Mouse (Mus musculus) midbrain, embryonic 16.5 days (tissue): ENCODE results near the gene Daam1. TPM values are rescaled to one million over a fixed set of nuclear protein-coding genes. Genes with fewer than 3 reads are reported as not detected.

ENCODE experiments used
- ATAC-seq: fragments of 200-750 bp; cut with Nextera tagmentation; 2 replicates; pipeline ENCODE4 v1.8.0; 2017; ENCODE audit warnings: moderate TSS enrichment
- H3K27ac ChIP-seq: fragments of 300-500 bp; sonication (generic); 2 replicates; pipeline ENCODE4 v1.5.1; 2014; ENCODE audit warnings: mild to moderate bottlenecking, low read length, mixed read lengths
- H3K27me3 ChIP-seq: fragments of 300-500 bp; sonication (generic); 2 replicates; pipeline ENCODE4 v1.6.1; 2014; ENCODE audit warnings: low read depth, low read length, mixed read lengths; ENCODE audit not compliant: control insufficient read depth, insufficient read depth
- H3K36me3 ChIP-seq: fragments of 300-500 bp; sonication (generic); 2 replicates; pipeline ENCODE4 v1.6.1; 2014; ENCODE audit warnings: mild to moderate bottlenecking, low read length, moderate library complexity, mixed read lengths; ENCODE audit not compliant: control insufficient read depth, insufficient read depth
- H3K4me1 ChIP-seq: fragments of 300-500 bp; sonication (generic); 2 replicates; pipeline ENCODE4 v1.6.1; 2014; ENCODE audit warnings: mild to moderate bottlenecking, low read length, mixed read lengths; ENCODE audit not compliant: control insufficient read depth, insufficient read depth
- H3K4me2 ChIP-seq: fragments of 300-500 bp; sonication (generic); 2 replicates; pipeline ENCODE4 v1.6.1; 2014; ENCODE audit warnings: mild to moderate bottlenecking, low read length, mixed read lengths
- H3K4me3 ChIP-seq: fragments of 300-500 bp; sonication (generic); 2 replicates; pipeline ENCODE4 v1.5.1; 2014; ENCODE audit warnings: low read depth, mild to moderate bottlenecking, low read length, moderate library complexity, mixed read lengths
- H3K9ac ChIP-seq: fragments of 300-500 bp; sonication (generic); 2 replicates; pipeline ENCODE4 v1.6.1; 2014; ENCODE audit warnings: low read depth, low read length, mixed read lengths
- H3K9me3 ChIP-seq: fragments of 300-500 bp; sonication (generic); replicated peaks from 2 replicates; pipeline ENCODE4 v1.6.1; 2014; ENCODE audit warnings: mild to moderate bottlenecking, low read length, mixed read lengths; ENCODE audit not compliant: control insufficient read depth, poor library complexity, severe bottlenecking
- WGBS: fragments of 180-500 bp; shearing (Covaris S2); extraction: QIAGEN DNeasy Blood & Tissue Kit; methylation state at CpG from one replicate; pipeline ENCODE4 v1.1.7; 2014; 5-methylcytosine and 5-hydroxymethylcytosine counted together
- polyA plus RNA-seq: library from polyadenylated mRNA; unstranded; fragments of >200 nt; fragmentation: Nextera tagmentation; extraction: Ambion mirVana; gene quantifications from 2 replicates; pipeline ENCODE4 v1.2.1, GENCODE M21; 2015

Daam1 gene
- polyA plus RNA-seq, 1 experiment from 2014 or later: 33.0 TPM

DNA sequence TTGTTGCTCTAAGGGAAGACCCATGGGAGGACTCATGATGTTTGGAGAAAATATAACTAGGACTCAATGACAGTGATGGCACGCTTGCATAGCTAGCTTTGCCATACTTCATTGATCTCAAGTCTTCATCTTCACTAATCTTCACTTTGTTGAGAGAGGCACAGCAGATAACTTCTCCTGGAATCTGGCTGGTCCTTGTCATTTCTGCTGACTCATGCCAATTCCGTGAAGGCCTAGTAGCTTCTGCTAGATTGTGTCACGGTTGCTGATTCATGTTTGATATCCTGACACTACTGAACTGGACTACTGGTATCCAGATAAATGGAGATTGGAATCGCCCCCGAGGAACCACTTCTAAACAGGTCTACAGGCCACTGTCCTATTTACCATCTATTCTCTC, 192.7 kb downstream of the Daam1 start:
- no peak overlapping the region for H3K4me2 ChIP-seq
- H3K27ac ChIP-seq: no peak overlapping the region
- no peaks in the 10 kb centered on the region for H3K27me3 ChIP-seq
- no peak for ATAC-seq
- 98% methylated on average over 5 of the region's 5 CpGs for WGBS
- H3K36me3 ChIP-seq: no peaks in the 10 kb centered on the region
- H3K4me3 ChIP-seq: no peak overlapping the region
- H3K9me3 ChIP-seq: no peaks in the 10 kb centered on the region
- no peak overlapping the region for H3K9ac ChIP-seq
- H3K4me1 ChIP-seq: no peaks in the 10 kb centered on the region

GRCm38 (mm10) chr12:72025275-72025795, 194.5 kb downstream of the Daam1 start:
- no peaks in the 10 kb centered on the region for H3K9me3 ChIP-seq
- WGBS: 31% methylated on average over 6 of the region's 6 CpGs
- H3K27ac ChIP-seq: no peak overlapping the region
- ATAC-seq: no peak; the same call in 1 of the 2 replicates
- no peak overlapping the region for H3K9ac ChIP-seq
- H3K4me3 ChIP-seq: no peak overlapping the region
- H3K4me2 ChIP-seq: no peak overlapping the region
- no peaks in the 10 kb centered on the region for H3K27me3 ChIP-seq
- no peaks in the 10 kb centered on the region for H3K36me3 ChIP-seq
- no peaks in the 10 kb centered on the region for H3K4me1 ChIP-seq

GRCm38 (mm10) chr12:72031171-72031570, 200.3 kb downstream of the Daam1 start:
- no peak overlapping the region for H3K9ac ChIP-seq
- 93% methylated on average over 5 of the region's 5 CpGs for whole genome bisulfite sequencing
- ATAC-seq: no peak
- no peaks in the 10 kb centered on the region for H3K27me3 ChIP-seq
- no peak overlapping the region for H3K27ac ChIP-seq
- H3K4me2 ChIP-seq: no peak overlapping the region
- no peaks in the 10 kb centered on the region for H3K9me3 ChIP-seq
- no peaks in the 10 kb centered on the region for H3K4me1 ChIP-seq
- H3K4me3 ChIP-seq: no peak overlapping the region
- H3K36me3 ChIP-seq: no peaks in the 10 kb centered on the region

DNA sequence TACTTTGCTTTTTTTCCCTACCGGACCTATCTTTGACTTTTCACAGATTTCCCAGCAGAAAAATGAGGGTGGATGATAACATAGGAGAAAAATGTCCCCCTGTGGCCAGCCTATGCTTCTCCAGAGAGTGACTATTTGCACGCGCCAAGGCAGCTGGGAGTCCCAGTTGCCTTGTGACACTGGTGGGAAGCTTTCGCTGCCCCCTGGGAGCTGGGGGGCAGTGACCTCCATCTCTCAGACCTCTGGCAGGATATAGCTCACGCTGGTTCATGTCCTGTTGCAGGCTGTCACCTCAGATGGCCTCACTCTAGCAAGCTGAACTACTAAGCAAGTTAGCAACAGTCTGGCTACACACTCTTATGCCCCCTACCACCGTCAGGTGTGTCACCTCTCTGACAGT, 200.9 kb downstream of the Daam1 start:
- Histone ChIP-seq H3K27me3 (no peaks in the 10 kb centered on the region), H3K4me2 (no peak overlapping the region), H3K27ac (no peak overlapping the region), H3K9me3 (no peaks in the 10 kb centered on the region), H3K4me1 (no peaks in the 10 kb centered on the region), H3K4me3 (no peak overlapping the region), H3K36me3 (no peaks in the 10 kb centered on the region), H3K9ac (no peak overlapping the region)
- ATAC-seq: no peak
- WGBS: 90% methylated on average over 6 of the region's 6 CpGs

- H3K9ac ChIP-seq: no peak overlapping the region
- no peak overlapping the region for H3K27ac ChIP-seq
- H3K4me2 ChIP-seq: no peak overlapping the region
- H3K36me3 ChIP-seq: no peaks in the 10 kb centered on the region
- no peak for ATAC-seq
- WGBS: 72% methylated on average over 9 of the region's 9 CpGs
- no peaks in the 10 kb centered on the region for H3K27me3 ChIP-seq
- no peaks in the 10 kb centered on the region for H3K9me3 ChIP-seq
- H3K4me3 ChIP-seq: no peak overlapping the region
- H3K4me1 ChIP-seq: no peaks in the 10 kb centered on the region
Measured at GRCm38 (mm10) chr12:72036097-72036661, 205.3 kb downstream of the Daam1 start.

DNA sequence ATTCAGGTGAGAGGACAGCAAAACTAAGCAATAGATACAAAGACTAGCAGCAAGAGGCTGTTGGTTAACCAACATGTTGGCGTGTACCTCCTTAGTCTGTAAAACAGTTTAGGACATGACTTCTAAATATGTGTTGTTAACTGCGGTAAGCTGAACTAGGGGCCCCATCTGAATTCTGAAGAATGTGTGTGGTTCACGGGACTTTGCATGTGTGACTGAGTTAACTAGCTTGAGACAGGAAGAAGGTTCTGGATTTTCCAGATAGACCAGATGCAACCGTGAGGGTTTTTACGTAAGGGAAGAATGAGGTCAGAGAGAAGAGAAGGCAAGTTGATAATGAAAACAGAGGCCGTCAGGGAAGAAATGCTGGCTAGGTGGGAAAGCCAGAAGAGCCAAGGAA, 206.2 kb downstream of the Daam1 start:
- Histone ChIP-seq H3K36me3 (no peaks in the 10 kb centered on the region), H3K9ac (no peak overlapping the region), H3K27ac (no peak overlapping the region), H3K27me3 (no peaks in the 10 kb centered on the region), H3K9me3 (no peaks in the 10 kb centered on the region), H3K4me3 (no peak overlapping the region), H3K4me2 (no peak overlapping the region), H3K4me1 (no peaks in the 10 kb centered on the region)
- WGBS: 93% methylated on average over 6 of the region's 6 CpGs
- no peak for ATAC-seq

GRCm38 (mm10) chr12:72038866-72039265, 208.0 kb downstream of the Daam1 start:
- 68% methylated on average over 2 of the region's 2 CpGs for WGBS
- Histone ChIP-seq H3K27ac (no peak overlapping the region), H3K4me3 (no peak overlapping the region), H3K36me3 (no peaks in the 10 kb centered on the region), H3K4me1 (no peaks in the 10 kb centered on the region), H3K4me2 (no peak overlapping the region), H3K9ac (no peak overlapping the region), H3K9me3 (no peaks in the 10 kb centered on the region), H3K27me3 (no peaks in the 10 kb centered on the region)
- no peak for ATAC-seq

DNA sequence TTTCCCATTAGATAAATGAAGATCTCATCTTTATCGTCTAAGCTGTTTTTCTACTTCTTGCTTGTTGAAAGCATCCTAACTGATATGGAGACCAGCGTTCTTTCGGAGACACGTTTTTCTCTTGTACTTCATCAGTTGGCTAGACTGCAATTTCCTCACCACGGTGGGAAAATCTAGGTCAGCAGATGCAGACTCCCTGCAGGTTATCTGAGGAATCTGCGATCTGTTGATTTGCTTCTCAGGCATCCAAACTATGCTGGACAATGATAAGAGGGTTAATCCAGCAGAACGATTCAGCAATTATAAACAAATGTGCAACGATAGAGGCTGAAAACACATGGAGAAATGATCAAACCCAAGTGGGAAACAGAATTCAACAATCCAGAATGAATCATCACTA, 208.6 kb downstream of the Daam1 start:
- Histone ChIP-seq H3K36me3 (no peaks in the 10 kb centered on the region), H3K27ac (no peak overlapping the region), H3K9ac (no peak overlapping the region), H3K9me3 (no peaks in the 10 kb centered on the region), H3K4me2 (no peak overlapping the region), H3K27me3 (no peaks in the 10 kb centered on the region), H3K4me3 (no peak overlapping the region), H3K4me1 (no peaks in the 10 kb centered on the region)
- no peak for ATAC-seq
- 75% methylated on average over 8 of the region's 8 CpGs for WGBS

- WGBS: 97% methylated on average over 3 of the region's 3 CpGs
- Histone ChIP-seq H3K36me3 (no peaks in the 10 kb centered on the region), H3K27ac (no peak overlapping the region), H3K27me3 (no peaks in the 10 kb centered on the region), H3K4me3 (no peak overlapping the region), H3K9me3 (no peaks in the 10 kb centered on the region), H3K9ac (no peak overlapping the region), H3K4me1 (no peaks in the 10 kb centered on the region), H3K4me2 (no peak overlapping the region)
- ATAC-seq: no peak
Measured at GRCm38 (mm10) chr12:72041238-72041637, 210.4 kb downstream of the Daam1 start.
